Mouse (Mus musculus) ES-E14 (cell line): ENCODE measurements around the gene D930007J09Rik.

Source experiments
- HCFC1 ChIP-seq: IDR thresholded peaks from 2 replicates; pipeline ENCODE4 v1.6.1; 2012; ENCODE audit warnings: low read length, inconsistent platforms, borderline replicate concordance; ENCODE audit not compliant: insufficient read depth
- ZC3H11A ChIP-seq: IDR thresholded peaks from 2 replicates; pipeline ENCODE4 v1.6.1; 2012; ENCODE audit warnings: low read depth, mild to moderate bottlenecking, inconsistent platforms, low read length, borderline replicate concordance

GRCm38 (mm10) chr13:32776350-32776749 is 26.3 kb downstream of the D930007J09Rik start:
- TF ChIP-seq HCFC1 (no peak), ZC3H11A (no peak)
